Mouse (Mus musculus): ENCODE measurements at regions not wholly inside any gene's neighbourhood (a gene's known extent, or its start where the extent isn't known, plus 50 kb on each side); places are given as distances from the start of the nearest gene placed in this dataset.

- DNase-seq (ENCODE audit: low spot score in 2 of 2), result no peak
Observed at GRCm38 (mm10) chr17:74920056-74920455, 85.3 kb upstream of the Ltbp1 start.

- no peak for DNase-seq (ENCODE audit: low spot score in 2 of 2)
Observed at GRCm38 (mm10) chr17:74921413-74921812, 84.0 kb upstream of the Ltbp1 start.

GRCm38 (mm10) chr17:74922016-74922415 is 83.4 kb upstream of the Ltbp1 start:
- DNase-seq (ENCODE audit: low spot score in 2 of 2), result no peak

GRCm38 (mm10) chr17:74922591-74922990 is 82.8 kb upstream of the Ltbp1 start:
- DNase-seq (ENCODE audit: low spot score in 2 of 2), result no peak

- no peak for DNase-seq (ENCODE audit: low spot score in 2 of 2)
Observed at GRCm38 (mm10) chr17:74923101-74923500, 82.3 kb upstream of the Ltbp1 start.

- DNase-seq (ENCODE audit: low spot score in 2 of 2), result no peak
Observed at GRCm38 (mm10) chr17:74925131-74925530, 80.2 kb upstream of the Ltbp1 start.

GRCm38 (mm10) chr17:74927981-74928380 is 77.4 kb upstream of the Ltbp1 start:
- no peak for DNase-seq (ENCODE audit: low spot score in 2 of 2)

GRCm38 (mm10) chr17:74931540-74931939 is 73.8 kb upstream of the Ltbp1 start:
- DNase-seq (ENCODE audit: low spot score in 2 of 2), result no peak

- no peak for DNase-seq (ENCODE audit: low spot score in 2 of 2)
Observed at GRCm38 (mm10) chr17:74941393-74941792, 64.0 kb upstream of the Ltbp1 start.

- peak in 1 of 2 experiments; percentile 26 for DNase-seq (ENCODE audit: low spot score in 2 of 2)
Observed at GRCm38 (mm10) chr17:74942984-74943801, 62.2 kb upstream of the Ltbp1 start.

- no peak for DNase-seq (ENCODE audit: low spot score in 2 of 2)
Observed at GRCm38 (mm10) chr17:74943802-74944193, 61.6 kb upstream of the Ltbp1 start.

- no peak for DNase-seq (ENCODE audit: low spot score in 2 of 2)
Observed at GRCm38 (mm10) chr17:74945149-74945548, 60.2 kb upstream of the Ltbp1 start.

- no peak for DNase-seq (ENCODE audit: low spot score in 2 of 2)
Observed at GRCm38 (mm10) chr17:74948476-74948875, 56.9 kb upstream of the Ltbp1 start.

- no peak for DNase-seq (ENCODE audit: low spot score in 2 of 2)
Observed at GRCm38 (mm10) chr17:74950316-74950715, 55.1 kb upstream of the Ltbp1 start.

- DNase-seq (ENCODE audit: low spot score in 2 of 2), result no peak
Observed at GRCm38 (mm10) chr17:74954988-74955387, 50.4 kb upstream of the Ltbp1 start.

Data from right cerebral cortex, postnatal 10 days (tissue).